Mouse (Mus musculus) 416B (cell line): Measurements from ENCODE around the gene Vax2.

Experiments used
- DNase-seq: peaks from one replicate; pipeline ENCODE4 v3.0.0; 2011; ENCODE audit warnings: low read depth

Gene Vax2

DNA sequence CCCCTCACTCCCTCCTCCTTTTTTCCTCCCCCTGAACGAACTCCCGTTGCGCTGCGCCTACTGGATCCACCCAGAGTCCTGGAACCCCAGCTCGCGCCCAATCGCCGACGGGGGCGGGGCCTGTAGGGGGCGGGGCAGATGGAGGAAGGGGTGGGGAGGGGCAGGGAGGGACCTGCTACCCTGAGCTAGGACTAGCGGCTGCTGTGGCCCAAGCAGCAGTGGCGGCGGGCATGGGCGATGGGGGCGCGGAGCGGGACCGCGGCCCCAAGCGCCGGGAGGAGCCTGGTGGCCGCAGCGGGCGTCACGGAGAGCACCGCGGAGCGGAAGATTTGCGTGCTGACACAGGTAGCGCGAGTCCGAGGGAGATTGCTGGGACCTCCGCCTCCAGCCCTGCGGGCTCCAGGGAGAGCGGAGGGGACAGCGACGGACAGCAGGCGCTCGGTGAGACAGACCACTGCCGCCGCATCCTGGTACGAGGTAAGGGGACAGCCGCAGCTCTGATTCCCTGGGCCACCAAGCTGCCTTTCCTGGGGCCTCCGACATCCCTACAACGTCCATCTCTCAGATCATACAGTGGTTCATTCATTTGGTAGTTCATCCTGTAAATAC, at the start of gene Vax2:
Gene Vax2 (plus strand): TSS at position 198 of the 609 bp plus-strand sequence.
- no peak for DNase-seq

DNA sequence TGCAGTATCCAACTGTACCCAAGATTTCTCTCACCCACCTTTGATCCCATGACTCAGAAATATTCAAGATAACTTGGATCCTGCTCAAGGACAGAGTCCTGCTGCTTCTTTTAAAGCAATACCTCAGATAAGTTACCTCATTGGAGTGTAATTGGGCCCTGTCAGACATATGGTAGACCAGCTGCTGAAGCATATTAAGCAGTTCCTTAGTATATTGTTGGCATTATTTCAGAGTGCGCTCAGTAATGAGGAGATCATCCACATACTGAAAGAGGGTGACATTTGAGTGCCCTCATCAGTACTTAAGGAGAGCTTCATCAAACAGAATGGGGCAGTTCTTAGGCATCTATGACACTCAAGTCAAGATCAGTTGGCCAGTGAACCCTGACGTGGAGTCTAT, 46.1 kb upstream of the Vax2 start:
- no peak for DNase-seq

DNA sequence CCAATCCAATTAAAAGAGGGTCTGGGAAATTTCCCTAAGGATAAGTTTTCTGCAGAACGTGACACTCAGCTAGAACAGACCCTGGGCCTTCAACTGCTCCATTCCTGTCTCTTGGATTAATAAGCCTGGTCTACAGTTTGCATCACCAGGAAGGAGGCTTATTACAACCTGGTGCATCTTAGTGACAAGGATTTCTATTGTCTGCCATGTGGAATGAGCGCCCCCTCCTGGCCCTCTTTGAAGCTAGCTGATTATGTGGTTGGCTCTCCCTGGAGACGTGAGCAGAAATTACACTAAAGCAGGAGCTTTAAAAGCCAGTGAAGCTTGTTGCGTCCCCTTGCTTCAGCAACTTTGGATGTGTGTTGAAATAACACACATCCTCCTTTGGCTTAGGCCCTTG, 37.7 kb upstream of the Vax2 start:
- peak; percentile 77 for DNase-seq

DNA sequence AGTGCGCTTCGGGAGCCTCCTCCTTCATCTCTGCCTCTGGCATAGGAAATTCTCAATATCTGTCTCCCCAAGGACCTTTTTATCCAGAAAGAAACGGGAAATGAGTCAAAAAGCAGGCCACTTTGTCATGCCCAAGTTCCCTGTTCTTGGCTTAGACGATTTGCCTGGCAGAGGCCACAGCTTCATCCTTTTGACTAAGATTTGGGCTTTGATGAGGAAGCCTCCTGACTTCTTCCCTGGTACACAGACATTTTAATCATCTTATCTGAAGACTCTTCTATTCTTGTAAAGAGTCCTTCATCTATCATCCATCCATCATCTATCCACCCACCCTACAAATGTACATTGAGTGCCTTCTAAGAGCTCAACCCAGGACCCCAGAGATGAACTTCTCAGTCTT, 33.3 kb upstream of the Vax2 start, which contains the start of gene Cd207:
Gene Cd207 (minus strand): TSS at position 101 of the 400 bp plus-strand sequence.
- no peak for DNase-seq

DNA sequence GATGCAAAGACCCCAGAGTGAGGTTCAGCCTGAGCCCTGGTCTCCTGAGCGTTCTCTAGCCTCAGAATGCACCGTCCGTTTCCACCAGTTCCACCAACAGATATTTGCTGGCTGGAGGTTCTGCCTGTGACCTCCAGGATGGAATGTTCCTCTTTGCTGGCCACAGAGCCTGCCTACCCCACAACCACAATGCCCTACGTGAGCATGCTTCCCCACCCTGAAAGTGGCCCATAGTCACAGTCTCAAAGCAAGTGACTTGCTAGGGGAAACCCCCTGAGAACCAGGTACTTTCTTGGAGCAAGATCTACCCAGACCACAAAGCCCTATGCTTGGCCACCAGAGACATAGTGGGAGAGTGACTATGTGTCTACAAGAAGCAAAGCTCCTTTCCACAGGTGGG, 21.7 kb upstream of the Vax2 start:
- no peak for DNase-seq

DNA sequence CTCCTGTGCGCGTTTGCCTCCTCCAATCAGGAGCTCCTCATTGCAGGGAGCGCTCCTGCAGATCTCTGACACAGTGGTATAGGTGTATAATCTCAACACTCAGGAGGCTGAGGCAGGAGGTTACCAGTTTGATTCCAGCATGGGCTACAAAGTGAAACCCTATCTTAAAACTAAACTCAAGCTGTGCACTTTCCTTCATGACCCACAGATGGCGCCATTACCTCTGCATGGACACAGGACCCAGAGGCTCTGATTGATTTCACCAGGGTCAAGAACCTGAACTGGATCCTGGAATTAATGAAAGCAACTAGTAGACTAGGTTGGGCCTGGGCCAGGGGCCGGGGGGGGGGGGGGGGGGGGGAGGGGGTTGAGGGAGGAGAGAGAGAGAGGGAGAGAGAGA, 20.8 kb upstream of the Vax2 start:
- DNase-seq = peak; percentile 69

DNA sequence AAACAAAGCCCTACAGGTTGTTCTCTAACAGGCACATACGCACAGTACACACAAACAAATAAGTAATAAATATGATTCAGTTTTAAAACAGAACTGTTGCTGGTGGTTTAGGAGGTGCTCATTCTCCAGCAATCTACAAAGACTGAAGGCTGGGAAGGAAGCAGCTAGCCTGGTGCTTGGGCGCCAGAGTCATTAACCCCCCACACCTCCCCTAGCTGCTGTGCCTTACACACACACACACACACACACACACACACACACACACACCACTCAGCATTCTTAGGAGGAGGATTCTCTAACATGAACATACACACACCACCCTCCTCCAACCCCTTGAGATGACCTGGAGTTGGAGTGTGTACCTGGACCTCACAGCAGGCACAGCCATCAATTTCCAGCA, 20.1 kb upstream of the Vax2 start:
- no peak for DNase-seq

DNA sequence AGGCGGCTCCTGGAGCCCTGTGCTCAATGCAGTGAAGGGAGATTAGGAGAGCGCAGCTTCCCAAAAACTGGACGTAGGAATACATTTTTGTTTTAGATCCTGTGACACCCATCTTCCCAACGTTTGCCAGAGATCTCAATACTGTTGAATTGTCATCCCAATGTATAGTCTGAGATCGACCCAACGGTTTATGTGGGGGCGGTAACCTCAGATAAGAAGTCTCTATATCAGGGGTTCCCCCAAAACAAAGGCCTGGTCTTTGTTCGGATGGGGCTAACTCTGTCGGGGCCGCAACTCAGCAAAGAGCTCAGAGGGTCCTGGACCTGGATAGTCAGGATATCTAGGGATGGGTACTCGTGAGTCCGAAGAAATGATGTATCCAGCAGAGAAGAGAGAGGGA, 18.1 kb upstream of the Vax2 start:
- no peak for DNase-seq

DNA sequence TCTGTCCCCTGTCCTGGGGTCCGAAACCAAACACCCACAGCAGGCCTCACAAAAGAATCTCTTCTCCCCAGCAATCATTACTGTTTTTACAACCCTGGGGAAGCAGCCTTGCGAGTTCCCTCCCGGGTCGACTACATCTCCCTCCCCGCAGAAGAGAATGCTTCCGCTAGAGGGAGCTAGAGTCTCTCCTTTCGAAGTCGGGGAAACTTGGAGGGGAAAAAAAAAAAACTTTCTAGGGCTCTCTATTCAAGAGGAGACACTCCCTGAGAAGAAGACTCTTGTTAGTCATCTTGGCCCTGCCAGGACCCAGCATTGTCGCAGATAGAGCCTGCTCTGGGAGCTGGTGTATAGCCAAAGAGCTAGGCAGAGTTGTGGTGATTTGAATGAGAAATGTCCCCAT, 17.2 kb upstream of the Vax2 start:
- peak; percentile 86 for DNase-seq

DNA sequence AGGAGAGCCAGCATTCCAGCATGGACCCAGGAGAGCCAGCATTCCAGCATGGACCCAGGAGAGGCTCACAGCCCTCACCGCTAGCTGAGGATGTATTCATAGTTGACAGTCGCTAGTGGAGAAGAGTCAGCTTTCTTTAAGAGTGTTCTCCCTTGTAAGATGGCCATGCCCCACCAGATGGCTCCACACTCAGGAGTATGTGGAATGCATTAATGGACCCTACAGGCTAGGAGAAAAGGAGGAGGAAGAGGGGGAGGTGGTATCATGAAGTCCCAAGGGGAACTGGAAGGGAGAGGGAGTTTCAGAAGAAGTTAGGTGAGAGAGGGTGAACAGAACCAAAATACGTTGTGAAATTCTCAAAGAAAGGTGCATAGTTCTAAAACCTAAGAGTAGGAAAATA, 15.3 kb upstream of the Vax2 start:
- DNase-seq = no peak

DNA sequence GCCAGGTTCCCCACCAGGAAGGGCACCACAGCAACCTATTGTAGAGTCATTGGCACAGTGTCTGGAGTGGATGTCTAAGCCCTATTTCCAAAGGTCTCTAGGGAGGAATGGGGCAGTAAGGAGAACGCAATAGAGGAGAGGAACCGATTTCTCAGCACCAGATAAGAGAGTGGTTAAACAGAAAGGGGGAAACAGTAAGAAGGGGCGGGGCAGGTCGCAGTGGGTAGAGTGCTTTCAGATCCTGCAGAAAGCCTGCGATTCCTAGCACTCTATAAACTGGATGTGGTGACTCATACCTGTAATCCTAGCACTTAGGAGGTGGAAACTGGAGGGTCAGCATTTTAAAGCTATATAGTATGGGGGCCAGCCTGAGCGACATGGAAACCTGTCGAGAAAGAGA, 14.4 kb upstream of the Vax2 start:
- DNase-seq = no peak

DNA sequence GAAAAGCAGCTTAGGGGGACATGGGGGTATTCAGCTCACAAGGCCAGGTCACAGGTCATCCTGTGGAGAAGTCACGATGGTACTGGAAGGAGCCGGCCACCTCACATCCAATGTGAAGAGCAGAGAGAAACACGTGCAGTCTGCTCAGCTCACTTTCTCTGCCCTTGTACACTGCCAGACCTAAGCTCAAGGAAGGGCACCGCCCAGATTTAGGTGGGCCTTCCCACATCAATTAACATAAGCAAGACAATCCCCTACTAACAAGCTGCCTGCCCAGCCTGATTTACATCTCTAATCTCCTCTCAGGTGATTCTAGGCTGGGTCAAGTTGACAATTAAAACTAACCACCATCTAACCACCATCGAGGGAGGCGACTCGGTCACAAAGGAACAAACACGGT, 13.1 kb upstream of the Vax2 start:
- no peak for DNase-seq

DNA sequence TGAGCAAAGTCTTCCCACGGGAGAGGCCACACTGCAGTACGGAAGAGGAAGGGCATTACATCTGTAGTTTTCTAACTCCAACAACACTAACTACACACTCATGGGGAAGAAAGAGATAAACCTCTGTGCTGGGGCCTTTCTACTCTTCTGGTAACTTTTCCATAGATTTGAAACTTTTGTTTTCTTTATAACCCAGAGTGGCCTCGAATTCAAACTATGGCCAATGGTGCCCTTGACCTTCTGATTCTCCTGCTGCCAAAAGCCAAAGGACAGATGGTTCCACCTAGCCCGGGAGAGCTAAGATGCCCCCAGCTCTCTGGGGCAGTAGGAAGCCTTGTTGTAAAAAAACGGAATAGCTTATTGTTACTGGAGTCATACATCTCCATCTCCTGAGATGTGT, 11.1 kb upstream of the Vax2 start:
- no peak for DNase-seq

DNA sequence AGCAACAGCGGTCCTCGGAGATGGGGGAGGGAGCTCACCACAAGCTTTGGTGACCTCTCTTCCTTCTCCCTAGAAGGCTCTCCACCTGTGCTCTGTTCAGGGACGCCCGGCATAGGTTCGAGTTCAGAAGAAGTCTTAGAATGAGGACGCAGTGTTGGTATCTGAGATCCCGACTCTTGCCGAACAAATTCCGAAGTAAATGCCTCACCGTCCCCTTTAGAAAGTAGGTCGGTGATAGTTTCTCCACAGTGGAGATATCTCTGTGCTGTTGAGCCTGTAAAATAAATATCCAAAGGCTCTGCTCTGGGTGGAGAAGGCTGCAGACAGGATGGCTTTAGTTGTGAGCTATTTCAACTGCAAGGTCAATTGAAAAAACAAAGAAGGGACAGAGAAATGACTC, 10.1 kb upstream of the Vax2 start:
- no peak for DNase-seq

DNA sequence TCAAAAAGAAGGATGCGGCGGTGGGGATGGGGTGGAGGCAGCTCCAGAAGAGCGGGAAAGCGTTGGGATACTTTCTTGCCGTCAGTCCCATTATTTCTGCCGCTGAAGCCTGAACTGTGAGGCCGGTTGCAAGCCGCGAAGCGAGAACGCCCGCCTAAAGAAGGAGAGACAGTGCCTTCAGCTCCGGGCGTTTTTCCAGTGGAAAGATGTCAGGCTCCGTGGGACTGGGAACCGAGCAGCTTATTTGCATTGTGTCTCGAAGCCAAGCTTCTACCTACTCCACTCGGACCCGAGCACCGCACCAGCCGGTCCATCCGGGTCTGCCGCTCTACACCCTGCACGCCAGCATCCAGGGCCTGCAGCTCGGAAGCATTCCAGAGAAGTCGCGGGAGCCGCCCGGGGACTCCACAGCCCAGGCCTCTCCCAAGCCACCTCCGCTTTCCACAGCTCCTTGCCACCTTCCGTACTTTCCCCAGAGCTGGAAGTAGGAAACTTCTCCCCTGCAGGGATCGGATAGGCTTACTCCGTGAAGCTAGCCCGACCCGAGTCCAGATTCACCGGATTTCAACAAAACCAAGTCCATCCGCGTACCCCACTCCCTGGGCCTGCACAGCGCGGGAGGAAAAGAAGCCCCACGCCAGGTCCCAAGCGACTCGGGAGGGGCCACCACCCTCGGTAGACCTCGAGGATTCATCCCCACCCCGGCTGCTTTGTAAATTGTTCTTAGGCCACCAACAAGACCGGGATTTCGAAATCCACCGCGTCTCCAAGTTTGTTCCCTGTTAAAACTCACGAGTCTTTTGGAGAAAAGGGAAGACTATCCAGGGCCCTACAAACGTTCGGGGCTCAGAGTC, 8.7 kb upstream of the Vax2 start:
- DNase-seq = no peak

DNA sequence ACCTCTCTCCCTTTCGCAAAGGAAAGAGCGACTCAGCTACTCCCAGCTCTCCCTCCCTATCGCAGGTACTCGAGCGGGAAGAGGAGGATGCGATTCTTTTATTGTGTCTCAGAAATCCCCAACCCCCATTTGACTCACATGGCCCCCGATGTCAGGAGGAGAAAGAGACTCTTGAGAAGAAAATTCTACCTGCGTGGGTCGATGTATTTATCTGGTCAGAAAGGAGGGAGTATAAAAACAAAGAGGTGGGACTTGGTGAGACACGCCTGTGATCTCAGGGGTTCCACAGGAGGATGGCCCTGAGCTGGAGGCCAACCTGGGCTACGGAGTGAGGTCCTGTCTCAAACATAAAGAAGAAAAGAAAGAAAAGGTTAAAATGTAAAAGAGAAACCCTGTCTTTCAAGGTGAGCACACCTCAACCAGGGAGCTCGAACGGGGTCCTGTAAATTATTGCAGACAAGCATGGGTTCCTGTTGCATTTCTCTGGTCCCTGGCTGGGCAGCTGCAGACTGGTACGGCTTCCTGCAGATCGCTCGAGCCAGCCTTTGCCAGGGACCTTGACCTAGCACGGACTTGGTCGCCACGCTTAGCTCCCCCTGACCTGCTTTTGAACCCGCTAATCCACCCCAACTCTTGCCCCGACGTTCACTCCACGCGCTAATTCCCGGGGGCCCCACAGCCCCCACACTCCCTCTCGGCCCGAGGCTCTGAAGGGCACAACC, 7.9 kb upstream of the Vax2 start:
- DNase-seq = no peak

DNA sequence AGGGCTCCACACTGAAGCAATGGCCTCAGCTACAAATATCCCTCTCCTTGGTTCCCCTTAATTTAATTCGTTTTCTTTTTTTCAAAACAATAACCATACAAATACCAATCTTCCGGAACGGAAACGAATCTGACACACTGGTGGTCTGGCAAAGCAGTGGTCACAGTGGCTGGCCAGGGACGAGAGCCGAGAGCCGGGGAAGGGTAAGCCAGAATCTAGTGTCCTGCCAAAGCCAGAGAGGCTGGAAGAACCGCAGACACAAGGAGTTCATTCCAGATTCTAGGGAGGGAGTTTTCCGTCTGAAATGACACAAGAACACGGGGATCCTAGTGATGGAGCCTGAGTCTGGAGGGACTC, 7.4 kb upstream of the Vax2 start:
- DNase-seq = no peak

DNA sequence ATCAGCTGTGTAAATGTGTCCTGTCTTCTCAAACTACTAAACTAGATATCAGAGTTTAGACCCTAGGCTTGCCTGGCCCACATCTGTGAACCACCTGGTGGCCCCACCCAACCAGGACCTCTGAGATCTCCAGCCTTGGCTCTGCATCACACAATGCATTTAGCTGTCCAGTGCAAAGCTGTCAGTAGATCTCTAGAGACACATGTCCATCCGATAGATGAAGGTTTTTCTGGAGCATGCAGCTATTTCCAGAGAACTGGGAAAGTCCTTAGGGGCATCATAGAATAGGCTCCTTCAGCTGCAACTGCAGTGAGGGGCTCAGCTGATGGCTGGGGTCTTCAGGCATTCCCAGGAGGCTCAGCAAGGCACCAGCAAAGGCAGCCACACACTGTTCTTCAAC, 6.8 kb upstream of the Vax2 start:
- no peak for DNase-seq

DNA sequence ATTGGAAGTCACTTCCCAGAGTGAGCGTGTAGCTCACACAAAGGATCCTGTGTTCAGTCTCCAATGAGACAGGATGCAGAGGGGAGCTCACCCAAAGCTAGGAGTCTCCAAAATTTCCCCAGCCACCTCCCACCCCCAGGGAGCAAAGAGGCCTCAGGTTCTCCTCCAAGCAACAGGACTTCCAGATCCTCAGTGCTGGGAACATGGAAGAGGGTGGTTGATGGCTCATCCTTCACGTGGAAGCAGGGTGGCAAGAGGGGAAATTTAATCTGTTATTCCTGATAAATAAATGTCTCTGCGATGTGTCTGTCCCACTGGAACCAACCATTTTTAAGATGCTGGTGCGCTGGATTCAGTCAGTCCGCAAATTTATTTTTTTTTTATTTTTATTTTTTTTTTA, 6.4 kb upstream of the Vax2 start:
- no peak for DNase-seq

DNA sequence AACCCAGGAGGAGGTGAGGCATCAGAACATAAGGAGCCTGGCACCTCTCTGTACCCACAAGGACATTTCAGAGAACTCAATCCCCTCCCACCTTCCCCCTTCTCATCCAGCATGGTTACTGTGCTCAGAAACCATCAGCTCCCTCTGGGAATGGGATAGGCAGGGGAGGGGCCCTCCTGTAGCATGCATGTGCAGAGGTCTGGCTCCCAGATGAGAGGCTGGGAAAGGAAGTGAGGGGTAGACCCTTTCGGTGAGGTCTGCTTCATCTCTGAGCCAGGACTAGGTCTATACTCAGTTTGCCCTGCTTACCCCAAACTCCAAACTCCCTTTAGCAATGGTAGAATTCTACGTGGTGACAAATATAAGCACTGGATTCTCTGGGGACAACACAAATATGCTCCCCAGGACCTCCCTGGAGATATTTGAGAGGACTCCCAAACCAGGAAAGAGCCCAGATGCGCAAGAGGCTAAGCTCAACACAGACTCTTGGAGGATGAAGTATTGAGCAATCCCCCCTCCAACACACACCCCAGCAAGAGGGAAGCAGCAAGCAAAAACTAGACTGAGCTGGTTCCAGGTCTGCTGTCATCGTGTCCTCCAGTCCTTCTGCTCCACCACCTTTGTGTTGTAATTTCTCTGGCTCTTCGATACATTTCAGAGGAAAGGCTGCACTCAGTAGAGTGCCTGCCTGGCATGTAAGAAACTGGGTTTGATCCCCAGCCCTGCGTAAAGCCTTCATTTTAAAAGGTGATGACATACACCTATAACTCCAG, 3.1 kb upstream of the Vax2 start:
- DNase-seq = peak; percentile 42

DNA sequence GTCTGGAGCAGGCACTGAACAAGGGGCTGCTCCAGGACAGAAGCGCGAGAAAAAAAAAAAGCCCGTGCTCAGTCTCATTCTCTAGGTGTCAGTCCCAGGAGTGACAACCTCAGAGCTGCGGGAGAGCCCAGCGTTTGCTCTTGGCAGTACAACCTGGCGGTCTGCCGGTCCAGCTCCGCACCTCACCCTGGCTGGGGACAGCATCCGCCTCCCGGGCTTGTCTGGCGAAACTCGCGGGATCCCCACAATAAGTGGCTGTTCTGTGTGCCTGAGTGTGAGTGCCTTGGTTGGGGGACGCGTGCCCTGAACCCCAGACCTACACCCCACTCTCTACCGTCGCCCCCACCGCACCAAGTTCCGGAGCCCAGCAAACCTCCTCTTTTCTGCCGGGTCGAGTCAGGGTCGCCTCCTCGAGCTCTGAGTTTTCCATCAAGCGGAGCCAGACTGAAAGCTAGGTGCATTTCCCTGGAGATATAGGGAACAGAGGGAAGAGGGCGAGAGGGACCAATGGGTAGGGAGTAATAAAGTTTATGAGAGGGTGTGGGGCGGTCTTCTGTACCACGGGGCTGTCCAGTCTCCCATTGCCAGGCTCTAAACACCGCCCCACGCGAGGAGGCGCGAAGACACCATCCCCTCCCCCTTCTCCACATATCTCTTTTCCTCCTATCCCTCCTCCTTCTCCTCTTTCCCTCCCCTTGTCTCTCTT, 550 bp upstream of the Vax2 start:
- DNase-seq = no peak
